In the genomic region with DNA sequence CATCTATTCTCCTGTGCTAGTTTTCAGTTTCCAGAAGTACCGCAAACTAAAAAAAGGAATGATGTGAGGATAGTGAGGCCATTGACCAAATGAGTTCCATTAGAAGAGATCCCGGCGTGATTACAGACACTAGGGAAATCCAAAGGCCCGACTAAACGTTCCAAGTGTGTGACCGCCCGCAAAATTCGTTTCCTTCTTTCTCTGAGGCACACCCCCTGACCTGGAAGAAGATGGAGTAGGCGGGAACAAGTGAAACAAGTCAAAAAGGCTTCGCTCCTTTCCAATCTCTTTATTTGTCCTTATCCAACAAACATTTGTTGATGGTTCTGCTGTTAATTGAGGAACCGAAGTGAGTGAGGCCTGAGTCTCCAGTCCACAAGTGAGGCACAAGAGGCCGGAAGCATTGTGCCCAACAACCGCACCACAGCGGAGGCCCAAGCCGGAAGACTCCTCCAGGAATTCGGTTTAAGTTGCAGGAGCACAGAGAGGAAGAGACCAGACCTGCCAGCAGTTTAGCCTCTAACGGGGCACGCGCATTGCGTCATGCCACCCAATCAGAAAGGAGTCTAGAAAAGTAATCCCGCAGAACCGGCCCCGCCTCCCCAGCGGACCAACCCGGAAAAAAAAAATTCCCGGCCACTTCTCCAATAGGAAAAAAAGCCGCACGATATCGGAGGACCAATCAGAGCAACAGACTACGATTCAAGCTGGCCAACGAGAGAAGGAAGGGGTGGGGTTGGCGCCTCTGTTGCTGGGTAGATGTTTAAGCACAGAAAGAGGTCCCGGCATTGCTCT, we compare ENCODE assay signal across 8 mouse cellular contexts. TPM values are rescaled to one million over a fixed set of nuclear protein-coding genes. Genes with fewer than 3 reads are reported as not detected.
DNase-seq lines count a peak whose midpoint lies in the region; ATAC-seq lines count a peak whose summit lies in the region.

Gene Ttc9c (minus strand): TSS at position 533 of the 795 bp plus-strand sequence.

- H3K36me3 ChIP-seq in hindbrain, embryonic 13.5 days: peaks cover 27% of the 10 kb centered on the region

- H3K4me1 ChIP-seq in hindbrain, embryonic 13.5 days (replicated peaks): peaks cover 60% of the 10 kb centered on the region

- under 1% methylated on average over 33 of the region's 33 CpGs for WGBS in hindbrain, embryonic 13.5 days

- peak within 1 kb of the TSS; percentile 96 for H3K4me2 ChIP-seq in hindbrain, embryonic 13.5 days

- H3K27ac ChIP-seq in hindbrain, embryonic 13.5 days: peak within 1 kb of the TSS; percentile 99

- ATAC-seq in hindbrain, embryonic 13.5 days (ENCODE audit: low FRiP score): peak; percentile 95

- H3K4me3 ChIP-seq in hindbrain, embryonic 13.5 days: peak within 1 kb of the TSS; percentile 99

- peak within 1 kb of the TSS; percentile 99 for H3K9ac ChIP-seq in hindbrain, embryonic 13.5 days

- H3K27me3 ChIP-seq in hindbrain, embryonic 13.5 days: no peaks in the 10 kb centered on the region

- H3K9me3 ChIP-seq in hindbrain, embryonic 13.5 days: no peaks in the 10 kb centered on the region

- peak; percentile 99 for DNase-seq in ZHBTc4 (ENCODE audit: low read depth, low spot score)
- DNase-seq in cerebellum, postnatal 36 days: peak; percentile 95 to 96
- DNase-seq in frontal cortex, postnatal 25 days (ENCODE audit: low spot score in 2 of 2): peak; percentile 91 to 95
- DNase-seq in layer of hippocampus, postnatal 14 days (ENCODE audit: low spot score in 2 of 2): peak; percentile 98 to 99
- DNase-seq in lung, postnatal 10 days: peak; percentile 99
- DNase-seq in ovary, postnatal 36 days (ENCODE audit: low spot score): peak; percentile 94
- peak; percentile 90 to 95 for DNase-seq in thymus, postnatal 36 days

RNA-seq across cellular contexts. Expression of gene Ttc9c, which starts in this region (rescaled TPM):
- polyA plus RNA-seq in hindbrain, embryonic 13.5 days (2015; fragmentation: Nextera tagmentation; extraction: Ambion mirVana): 60.4 and 61.4 TPM in 2 replicates
- 10 to 100 TPM; 29.8 to 32.1 TPM for total RNA-seq in layer of hippocampus, postnatal 14 days (2021)

Comparison
In these comparisons a context has a peak if more than half of its experiments do, and no peak if none do; other contexts are left out.
1. Peak in every context shown above with its lines: DNase-seq, ATAC-seq, H3K4me3 ChIP-seq and H3K27ac ChIP-seq.